Mouse (Mus musculus): Measurements from ENCODE around the gene Samt4. TPM values are rescaled to one million over a fixed set of nuclear protein-coding genes. Genes with fewer than 3 reads are reported as not detected.
"Not testable (repeated sequence)": the region's sequence is repeated elsewhere in the genome, so short reads cannot be mapped to it uniquely, and the experiment has no call there.

Gene Samt4
- total RNA-seq (2014; rRNA removed) (not detected in 2 replicates), polyA plus RNA-seq (2015; fragmentation: Nextera tagmentation; extraction: Ambion mirVana) (not detected in 2 replicates)

DNA sequence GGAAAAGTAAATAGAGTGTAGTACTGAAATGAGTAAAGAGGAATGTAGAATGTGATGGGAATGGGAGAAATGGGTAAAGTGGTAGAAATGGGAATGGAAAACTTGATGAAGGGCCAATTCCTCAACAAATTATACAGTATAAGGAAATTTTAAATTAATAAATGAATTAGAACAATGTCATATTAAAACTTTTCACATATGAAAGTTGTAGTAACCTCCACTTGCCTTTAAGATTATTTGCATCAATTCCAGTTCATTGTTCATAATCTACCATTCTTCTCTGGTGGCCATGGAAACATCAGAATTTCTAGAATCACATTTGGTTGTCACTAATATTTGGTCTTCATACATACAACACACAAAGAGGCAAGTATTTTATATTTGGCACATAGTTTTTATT is at the start of gene Samt4:
Gene Samt4 (plus strand): TSS at position 301 of the 400 bp plus-strand sequence.
- Histone ChIP-seq H3K9me3 (ENCODE audit: low read length) (0 out of 2 replicates have a peak, but pooled peaks cover 5% of the 10 kb centered on the region), H3K9ac (no peak within 1 kb of the TSS), H3K4me3 (ENCODE audit: low read depth, low read length) (no peak within 1 kb of the TSS), H3K4me2 (ENCODE audit: low read depth) (no peak within 1 kb of the TSS), H3K36me3 (ENCODE audit: insufficient read depth) (no peaks in the 10 kb centered on the region), H3K27ac (ENCODE audit: low read depth, low read length) (no peak within 1 kb of the TSS), H3K4me1 (ENCODE audit: insufficient read depth) (no peaks in the 10 kb centered on the region), H3K27me3 (ENCODE audit: insufficient read depth, low read length) (no peaks in the 10 kb centered on the region)
- no peak for ATAC-seq
- TF ChIP-seq CTCF (IDR thresholded peaks at IDR 0.05; ENCODE audit: low read depth), result no peak
- no peak for DNase-seq

DNA sequence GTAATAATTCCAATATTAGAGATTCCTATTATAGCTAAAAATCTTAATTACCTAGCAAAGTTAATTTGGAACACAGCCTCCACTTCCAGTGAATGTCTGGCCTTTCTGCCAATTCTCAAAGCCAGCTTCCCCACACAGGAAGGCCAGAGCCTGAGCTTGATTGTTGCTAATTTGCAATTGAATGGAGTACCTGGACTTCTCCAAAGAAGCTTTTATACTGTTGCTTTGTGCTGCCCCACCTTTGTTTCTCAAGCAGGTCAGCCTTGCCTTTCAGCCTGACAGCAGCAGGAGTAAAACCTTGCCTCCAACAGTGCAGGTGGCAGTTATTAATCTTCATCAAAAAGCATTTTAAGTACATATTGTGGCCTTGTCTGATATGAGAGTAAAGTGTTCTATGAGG is 38.1 kb upstream of the Samt4 start:
- H3K4me3 ChIP-seq (ENCODE audit: low read depth, low read length); ATAC-seq; H3K9ac ChIP-seq; H3K9me3 ChIP-seq (ENCODE audit: low read length); H3K36me3 ChIP-seq (ENCODE audit: insufficient read depth); H3K4me1 ChIP-seq (ENCODE audit: insufficient read depth); H3K4me2 ChIP-seq (ENCODE audit: low read depth); H3K27me3 ChIP-seq (ENCODE audit: insufficient read depth, low read length); DNase-seq; H3K27ac ChIP-seq (ENCODE audit: low read depth, low read length): not testable (repeated sequence)

DNA sequence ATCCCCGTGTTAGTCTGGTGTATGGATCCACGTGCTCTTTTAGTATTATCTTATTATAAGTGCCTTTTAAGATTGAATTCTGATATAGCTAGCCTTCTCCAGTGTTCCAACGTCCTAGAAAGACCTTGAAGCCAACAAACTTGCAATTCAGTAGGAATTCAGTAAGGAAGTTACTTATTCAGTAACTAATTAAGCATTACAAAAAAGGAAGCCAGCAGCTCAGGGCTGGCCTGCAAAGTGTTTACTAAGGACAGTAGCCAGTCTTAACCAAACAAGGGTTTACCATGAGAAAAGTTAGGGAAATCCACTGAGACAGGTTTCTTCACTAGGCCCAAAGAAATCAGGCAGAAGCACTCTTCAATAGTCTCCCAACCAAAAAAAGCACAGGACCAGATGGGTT is 13.4 kb upstream of the Samt4 start:
- WGBS, result 71% methylated on average over 3 of the region's 3 CpGs
- H3K27me3 ChIP-seq (ENCODE audit: insufficient read depth, low read length); H3K4me3 ChIP-seq (ENCODE audit: low read depth, low read length); H3K4me2 ChIP-seq (ENCODE audit: low read depth); H3K4me1 ChIP-seq (ENCODE audit: insufficient read depth); ATAC-seq; H3K27ac ChIP-seq (ENCODE audit: low read depth, low read length); DNase-seq; H3K36me3 ChIP-seq (ENCODE audit: insufficient read depth); H3K9me3 ChIP-seq (ENCODE audit: low read length); H3K9ac ChIP-seq: not testable (repeated sequence)

Other genes with a start within 250 kb of the Samt4 start
- gene 4930524N10Rik, start 138.6 kb upstream of the Samt4 start, total RNA-seq (2014; rRNA removed), result not detected in 2 replicates
- not detected in 2 replicates for gene 4930524N10Rik, start 138.6 kb upstream of the Samt4 start, polyA plus RNA-seq (2015; fragmentation: Nextera tagmentation; extraction: Ambion mirVana)
- not detected in 2 replicates for gene Samt2, start 97.4 kb downstream of the Samt4 start, total RNA-seq (2014; rRNA removed)
- not detected in 2 replicates for gene Samt2, start 97.4 kb downstream of the Samt4 start, polyA plus RNA-seq (2015; fragmentation: Nextera tagmentation; extraction: Ambion mirVana)

Measured in forebrain, postnatal 0 days (tissue).